Mouse (Mus musculus): ENCODE measurements around the gene Ttc4.

GRCm38 (mm10) chr4:106680955-106681354 lies 2.2 kb upstream of the Ttc4 start:
- TF ChIP-seq CTCF (conservative IDR thresholded peaks at IDR 0.05; ENCODE audit: insufficient read depth, insufficient read length, low read depth, low read length): no peak
- TF ChIP-seq POLR2A (IDR thresholded peaks at IDR 0.05; ENCODE audit: low read depth, low read length): no peak

All from kidney, adult 2 months (tissue).